Mouse (Mus musculus): Measurements from ENCODE around the gene Iqsec3. TPM values are rescaled to one million over a fixed set of nuclear protein-coding genes. Genes with fewer than 3 reads are reported as not detected.
A peak's percentile ranks its signal among the peaks of the same experiment; 100 is the strongest.
"Not testable (repeated sequence)": the region's sequence is repeated elsewhere in the genome, so short reads cannot be mapped to it uniquely, and the experiment has no call there.

The Iqsec3 gene
- total RNA-seq, 2 experiments from 2014 or later, result not detected

DNA sequence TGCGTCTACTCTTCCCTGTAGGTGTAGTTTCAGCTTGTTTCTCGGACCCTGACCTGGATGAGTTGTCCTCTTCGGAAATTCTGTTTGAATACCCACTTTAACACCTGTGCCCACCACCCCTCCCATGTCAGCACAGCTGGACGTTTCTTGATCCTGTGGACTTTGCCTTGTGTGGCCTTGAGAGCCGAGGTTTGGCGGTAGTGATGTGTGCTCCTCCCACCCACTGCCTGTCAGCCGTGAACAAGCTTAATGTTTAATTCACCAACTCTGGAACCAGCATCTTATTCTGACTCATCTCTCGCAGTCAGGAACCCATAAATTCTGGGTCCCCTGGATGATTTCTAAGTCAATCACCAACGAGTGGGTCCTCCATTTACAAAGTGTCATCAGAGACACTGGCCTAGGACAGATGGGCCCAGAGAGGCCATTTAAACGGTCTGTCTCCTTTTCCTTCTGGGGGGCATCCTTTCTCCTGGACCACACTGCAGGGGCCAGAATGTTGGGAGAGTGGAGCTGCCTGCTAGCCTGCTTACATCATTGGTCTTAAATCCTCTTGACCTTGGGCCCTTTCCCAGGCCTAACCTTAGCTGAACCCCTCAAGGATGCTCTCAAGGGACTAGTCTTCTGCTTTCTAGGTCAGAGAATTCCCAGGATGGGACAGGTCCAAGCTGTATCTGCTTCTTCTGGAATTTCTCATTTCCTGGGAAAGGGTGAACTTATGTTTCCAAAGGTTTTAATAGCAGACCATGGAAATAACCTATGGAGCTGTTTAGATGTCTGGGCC, 102.1 kb downstream of the Iqsec3 start:
- ATAC-seq (replicated peaks; ENCODE audit: low FRiP score, poor library complexity, severe bottlenecking), result no peak

DNA sequence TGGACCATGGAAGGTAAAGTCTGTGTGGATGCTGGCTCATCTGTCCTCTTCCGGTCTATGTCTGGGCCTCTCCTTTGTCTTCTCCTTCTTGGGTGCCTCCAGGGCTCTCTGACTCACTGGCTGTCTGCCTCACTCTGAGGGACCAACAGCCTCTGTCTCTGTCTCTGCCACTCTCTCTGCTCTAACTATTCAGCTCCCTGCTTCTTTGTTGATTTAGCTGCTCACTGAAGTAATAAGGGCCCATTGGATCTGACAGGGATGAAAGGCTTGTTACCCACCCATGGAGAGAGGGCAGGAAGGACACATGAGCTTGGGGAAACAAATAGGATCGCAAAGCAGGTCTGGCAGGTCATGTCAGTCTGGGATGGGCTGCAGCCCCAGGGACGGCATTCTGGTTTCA, 106.4 kb downstream of the Iqsec3 start:
- ATAC-seq (replicated peaks; ENCODE audit: low FRiP score, poor library complexity, severe bottlenecking), result no peak

DNA sequence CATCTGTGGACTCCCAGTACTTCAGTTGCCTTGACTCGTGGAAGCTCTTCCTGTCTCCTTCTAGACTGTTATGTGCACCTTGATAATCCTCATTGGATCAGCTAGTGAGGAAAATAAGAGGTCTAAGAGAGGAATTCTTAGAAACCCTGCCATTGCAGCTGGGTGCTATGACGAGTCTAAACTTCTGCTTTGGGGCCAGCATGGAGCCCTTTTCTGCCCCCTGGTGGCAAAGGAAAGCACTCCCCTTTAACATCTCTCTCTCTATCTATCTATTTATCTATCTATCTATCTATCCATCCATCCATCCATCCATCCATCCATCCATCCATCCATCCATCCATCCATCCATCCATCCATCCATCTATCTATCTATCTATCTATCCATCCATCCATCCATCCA, 106.9 kb downstream of the Iqsec3 start:
- ATAC-seq (replicated peaks; ENCODE audit: low FRiP score, poor library complexity, severe bottlenecking), result not testable (repeated sequence)

DNA sequence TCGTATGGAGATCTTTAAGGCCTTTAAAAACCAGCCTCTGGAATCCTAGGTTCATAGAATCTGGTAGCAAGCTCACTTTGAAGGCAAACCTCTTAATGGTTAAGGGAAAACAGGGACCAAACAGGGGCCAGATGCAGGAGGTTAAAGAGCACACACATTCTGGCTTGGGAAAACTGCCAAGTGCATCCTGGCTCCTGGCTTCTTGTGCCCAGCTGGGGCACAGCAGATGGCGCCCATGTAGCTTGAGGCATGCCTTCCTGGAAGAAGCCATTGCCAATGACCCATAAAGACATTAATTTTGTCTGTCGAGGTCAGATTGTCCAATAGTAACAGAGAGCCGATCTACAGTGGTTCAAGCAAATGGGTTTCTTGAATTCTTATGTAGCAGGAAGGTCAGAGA, 109.5 kb downstream of the Iqsec3 start:
- no peak for ATAC-seq (replicated peaks; ENCODE audit: low FRiP score, poor library complexity, severe bottlenecking)

DNA sequence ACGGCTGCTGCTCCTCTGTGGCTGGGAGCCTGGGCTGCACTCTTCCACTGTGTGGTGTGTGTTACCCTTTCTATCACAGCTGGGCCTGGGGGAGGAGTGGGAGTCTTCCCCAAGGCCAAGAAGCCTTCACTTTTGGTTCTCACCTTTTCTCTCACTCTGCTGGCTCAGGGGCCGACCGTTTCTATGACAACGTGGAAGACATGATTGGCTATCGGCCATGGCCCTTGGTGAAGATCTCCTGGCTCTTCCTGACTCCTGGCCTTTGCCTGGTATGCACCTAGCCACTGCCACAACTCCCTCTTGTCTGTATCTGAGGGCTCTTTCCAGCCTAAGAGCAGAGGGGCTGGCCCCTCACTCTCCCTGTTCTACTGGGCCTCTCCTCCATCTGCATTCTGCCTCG, 110.4 kb downstream of the Iqsec3 start:
- no peak for ATAC-seq (replicated peaks; ENCODE audit: low FRiP score, poor library complexity, severe bottlenecking)

DNA sequence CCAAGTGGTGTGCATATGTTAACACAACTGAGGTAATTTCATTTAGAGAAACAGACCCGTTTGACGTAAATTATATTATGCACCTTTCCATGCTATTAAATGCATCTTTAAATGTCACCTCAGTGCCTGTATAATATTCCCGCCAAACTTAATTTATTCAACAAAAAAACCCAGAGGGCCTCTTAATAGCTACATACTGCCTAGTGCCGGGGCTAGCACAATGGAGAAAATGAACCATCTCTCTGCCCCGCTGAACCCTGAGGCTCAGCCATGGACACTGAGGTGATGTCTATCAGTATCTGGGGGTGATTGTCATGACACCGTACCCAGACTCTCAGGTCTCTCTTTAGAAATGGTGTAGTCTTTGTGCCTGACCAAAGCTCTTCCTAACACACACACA, 116.2 kb downstream of the Iqsec3 start:
- ATAC-seq (replicated peaks; ENCODE audit: low FRiP score, poor library complexity, severe bottlenecking), result no peak

DNA sequence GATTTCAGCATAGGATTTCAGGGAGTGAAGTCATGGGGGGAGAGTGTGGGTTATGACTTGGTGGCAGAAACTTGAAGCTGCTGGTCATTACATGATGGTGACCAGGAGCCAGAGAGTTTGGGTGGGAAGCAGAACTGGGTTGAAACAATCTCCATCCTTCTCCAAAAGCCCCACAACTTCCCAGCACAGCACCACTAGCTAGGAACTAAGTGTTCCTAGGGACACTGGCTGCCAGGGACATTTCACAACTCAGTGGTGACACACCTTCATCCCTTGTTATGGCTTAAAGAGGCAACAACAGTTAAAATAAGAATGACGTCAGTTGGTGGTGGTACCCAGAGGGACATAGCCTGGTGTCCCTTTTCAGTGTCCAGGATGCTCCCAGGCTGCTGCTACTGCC, 117.4 kb downstream of the Iqsec3 start:
- ATAC-seq (replicated peaks; ENCODE audit: low FRiP score, poor library complexity, severe bottlenecking), result no peak

DNA sequence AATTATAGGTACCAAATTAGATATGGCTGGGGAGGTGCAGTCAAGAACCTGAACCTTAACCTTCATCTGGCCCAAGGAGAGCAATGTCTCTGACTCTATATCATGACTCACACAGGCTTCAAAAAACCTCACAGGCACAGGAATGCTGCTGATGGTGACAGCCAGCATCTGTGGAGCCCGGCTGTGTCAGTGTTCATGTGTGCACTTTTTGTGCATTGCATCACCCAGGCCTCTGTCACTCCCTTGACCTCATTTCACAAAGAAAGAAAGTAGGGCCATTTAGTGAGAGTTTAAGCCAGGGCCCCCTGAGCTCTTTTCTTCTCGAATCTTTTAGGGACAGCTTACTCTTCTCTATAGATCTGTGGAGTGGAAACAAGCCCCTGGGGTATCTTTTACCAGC, 121.2 kb downstream of the Iqsec3 start:
- ATAC-seq (replicated peaks; ENCODE audit: low FRiP score, poor library complexity, severe bottlenecking), result no peak

DNA sequence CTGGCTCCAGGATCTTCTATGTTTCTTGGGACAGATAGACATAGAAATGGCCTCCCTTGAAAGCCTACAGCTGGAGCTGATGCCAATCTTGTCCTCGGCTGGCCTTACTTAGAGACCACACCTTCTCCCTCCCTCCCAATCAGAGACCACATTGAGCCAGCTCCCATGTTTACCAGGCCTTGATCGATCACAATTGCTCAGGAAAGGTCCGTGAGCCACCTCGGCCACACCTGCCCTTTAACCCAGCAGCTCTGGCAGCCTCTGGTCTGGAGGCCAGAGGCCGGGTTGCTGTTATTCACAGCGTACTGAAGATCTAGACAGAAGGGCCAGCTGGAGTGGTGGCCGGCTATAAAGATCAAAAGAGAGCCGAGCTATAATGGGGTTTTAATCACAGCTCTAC, 127.0 kb downstream of the Iqsec3 start:
- ATAC-seq (replicated peaks; ENCODE audit: low FRiP score, poor library complexity, severe bottlenecking), result no peak

DNA sequence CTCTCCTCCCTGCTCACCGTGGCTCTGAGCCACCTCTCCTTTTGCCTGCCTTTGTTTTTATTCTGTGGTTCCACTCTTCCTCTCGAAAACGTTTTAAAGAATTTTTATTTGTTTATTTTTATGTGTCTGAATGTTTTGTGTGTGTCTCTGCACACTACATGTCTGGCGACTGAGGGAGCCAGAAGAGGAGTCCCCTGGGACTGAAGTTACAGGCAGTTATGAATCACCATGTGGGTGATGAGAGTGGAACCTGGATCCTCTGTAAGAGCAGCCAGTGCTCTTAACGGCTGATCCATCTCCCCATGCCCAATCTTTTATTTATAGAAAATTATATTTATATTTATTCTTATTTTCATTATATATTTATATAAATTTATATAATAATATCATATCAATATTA, 129.1 kb downstream of the Iqsec3 start:
- no peak for ATAC-seq (replicated peaks; ENCODE audit: low FRiP score, poor library complexity, severe bottlenecking)

DNA sequence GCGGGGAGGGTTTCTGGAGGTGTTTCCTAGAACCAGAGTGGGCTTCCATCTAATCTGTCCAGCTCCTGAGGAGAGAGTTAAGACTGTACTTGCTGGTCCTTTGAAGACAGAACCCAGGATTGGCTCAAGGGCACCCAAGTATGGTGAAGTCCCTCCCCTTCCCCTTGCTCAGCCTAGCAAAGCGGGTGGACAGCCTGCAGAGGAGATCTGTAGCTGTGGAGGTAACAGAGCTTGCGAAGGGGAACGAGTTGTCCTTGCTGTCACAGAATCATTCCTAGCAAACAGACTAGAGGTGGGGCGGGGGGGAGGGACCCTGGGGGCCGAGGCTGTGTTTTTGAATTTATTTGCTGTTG, 129.7 kb downstream of the Iqsec3 start:
- ATAC-seq (replicated peaks; ENCODE audit: low FRiP score, poor library complexity, severe bottlenecking), result no peak

DNA sequence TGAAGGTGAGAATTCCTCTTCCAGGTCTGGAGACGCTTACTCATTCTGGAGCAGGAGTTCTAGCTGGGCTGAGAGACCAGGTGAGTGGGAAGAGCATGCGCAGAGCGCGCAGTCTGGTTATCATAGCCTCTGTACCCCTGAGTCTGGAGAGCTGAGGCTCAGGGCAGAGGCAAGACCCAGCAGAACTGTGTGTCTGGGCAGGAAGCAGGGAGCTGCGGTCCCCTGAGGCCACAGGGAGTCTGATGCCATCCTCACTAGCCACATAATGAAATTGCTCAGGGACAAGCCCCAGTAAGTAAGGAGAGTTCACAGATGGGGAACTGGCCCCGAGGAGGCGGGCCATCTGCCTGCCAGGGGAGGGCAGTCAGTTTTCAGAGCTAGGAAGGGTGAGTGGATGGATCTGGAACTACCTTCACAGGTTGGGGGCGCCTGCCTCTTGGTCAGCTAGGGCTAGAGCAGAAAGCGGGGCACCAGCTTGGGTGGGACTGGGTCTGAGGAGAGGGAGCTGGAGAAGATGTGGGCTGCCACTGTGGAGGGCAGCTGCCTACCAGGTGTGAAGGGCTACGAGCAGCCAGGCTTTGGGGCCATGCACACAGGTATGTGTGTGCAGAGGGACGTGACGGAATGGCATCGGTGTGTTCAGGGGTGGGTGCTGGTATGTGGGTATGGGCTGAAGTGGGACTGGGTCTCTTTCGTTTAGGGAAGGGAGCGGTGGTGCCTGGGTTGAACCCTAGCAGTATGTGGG, 130.3 kb downstream of the Iqsec3 start, which contains the start of gene Slc6a12:
TSS of gene Slc6a12 (plus strand) at position 51 of the 745 bp plus-strand sequence.
- ATAC-seq (replicated peaks; ENCODE audit: low FRiP score, poor library complexity, severe bottlenecking), result no peak

DNA sequence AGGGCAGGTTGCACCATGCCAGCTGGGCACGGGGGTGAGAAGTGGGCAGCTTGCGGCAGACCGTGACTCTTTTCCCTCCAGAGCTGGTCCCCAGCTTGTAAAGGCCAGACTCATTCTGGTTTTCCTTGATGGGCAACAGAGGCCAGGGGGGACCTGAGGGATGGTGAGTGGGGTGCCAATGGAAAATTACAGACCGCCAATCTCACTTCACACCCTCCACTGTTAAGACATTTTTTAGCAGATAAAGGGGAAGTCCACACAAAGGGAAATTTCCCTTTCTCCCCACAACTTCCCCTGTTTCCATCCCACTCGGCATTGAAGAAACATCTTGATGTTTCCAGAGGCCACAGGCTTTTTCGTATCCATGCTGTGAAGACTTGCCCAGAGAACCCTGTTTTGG, 131.8 kb downstream of the Iqsec3 start:
- no peak for ATAC-seq (replicated peaks; ENCODE audit: low FRiP score, poor library complexity, severe bottlenecking)

DNA sequence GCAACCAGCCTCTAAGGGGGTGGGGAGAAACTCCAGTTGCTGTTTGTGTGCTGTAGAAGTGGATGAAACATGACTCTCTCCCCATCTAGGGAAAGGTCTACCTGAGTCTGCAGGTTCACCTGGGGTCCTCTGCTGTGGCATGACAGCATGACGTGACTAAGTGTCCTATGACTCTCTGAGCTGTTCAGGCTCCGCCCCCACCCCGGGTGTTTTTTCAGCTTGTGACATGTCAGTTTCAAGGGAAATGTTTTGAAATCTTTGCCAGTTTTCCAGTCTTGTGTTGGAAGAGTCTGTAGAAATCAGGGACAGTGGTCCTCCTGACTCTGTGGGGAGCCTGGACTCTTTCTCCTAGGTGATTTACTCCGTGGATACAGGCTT, 135.0 kb downstream of the Iqsec3 start:
- peak; percentile 8; the same call in 1 of the 2 replicates for ATAC-seq (replicated peaks; ENCODE audit: low FRiP score, poor library complexity, severe bottlenecking)

DNA sequence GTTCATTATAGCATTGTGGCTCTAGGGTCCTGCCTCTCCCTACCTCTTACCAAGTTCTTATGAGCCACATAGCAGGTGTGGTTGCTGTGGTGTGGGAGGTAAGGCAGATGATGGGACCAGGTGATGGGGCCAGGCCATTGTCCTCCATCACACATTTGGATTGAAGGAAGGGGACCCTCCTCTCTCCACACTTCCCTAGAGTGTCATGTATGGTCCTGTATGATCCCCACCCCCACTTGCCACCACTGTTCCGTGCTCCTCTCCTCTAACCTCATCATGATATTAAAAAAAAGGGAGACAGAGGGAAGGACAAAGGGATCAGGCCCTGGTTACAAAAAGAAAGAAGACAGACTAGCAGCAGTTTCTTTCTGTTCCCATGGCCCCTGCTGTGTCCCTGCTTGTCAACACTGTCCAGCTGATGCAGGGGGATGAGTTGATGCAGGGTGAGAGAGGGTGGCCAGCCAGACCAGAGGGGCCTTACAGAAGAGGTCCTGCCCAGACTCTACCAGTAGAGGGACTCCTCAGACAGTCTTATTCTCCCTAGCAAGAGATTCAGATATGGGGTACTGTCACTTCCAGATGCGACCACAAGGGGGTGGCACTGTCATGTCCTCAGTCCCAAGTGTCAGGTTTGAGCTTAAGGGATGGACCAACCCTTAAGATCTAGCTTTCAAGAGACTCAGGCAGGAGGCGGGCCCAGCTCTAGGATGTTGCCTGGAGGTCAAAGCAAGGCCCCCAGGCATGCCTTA, 135.5 kb downstream of the Iqsec3 start:
- peak; percentile 74 for ATAC-seq (replicated peaks; ENCODE audit: low FRiP score, poor library complexity, severe bottlenecking)

DNA sequence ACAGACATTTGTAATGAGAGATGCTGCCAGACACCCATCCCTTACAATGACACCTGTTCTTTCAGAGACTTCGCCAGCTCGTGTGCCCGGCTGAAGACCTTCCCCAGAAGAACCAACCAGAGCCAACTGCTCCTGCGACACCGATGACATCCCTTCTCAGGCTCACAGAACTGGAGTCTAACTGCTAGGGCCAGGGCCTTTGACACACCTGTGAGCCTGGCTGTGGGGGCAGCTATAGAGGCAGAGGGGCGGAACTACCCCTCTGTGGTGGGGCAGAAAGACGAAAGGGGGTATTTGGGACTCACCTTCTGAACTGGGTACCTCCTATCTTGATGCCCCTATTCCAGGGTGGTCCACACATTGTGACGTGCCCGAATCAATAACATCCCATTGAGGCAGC, 136.2 kb downstream of the Iqsec3 start:
- no peak for ATAC-seq (replicated peaks; ENCODE audit: low FRiP score, poor library complexity, severe bottlenecking)

DNA sequence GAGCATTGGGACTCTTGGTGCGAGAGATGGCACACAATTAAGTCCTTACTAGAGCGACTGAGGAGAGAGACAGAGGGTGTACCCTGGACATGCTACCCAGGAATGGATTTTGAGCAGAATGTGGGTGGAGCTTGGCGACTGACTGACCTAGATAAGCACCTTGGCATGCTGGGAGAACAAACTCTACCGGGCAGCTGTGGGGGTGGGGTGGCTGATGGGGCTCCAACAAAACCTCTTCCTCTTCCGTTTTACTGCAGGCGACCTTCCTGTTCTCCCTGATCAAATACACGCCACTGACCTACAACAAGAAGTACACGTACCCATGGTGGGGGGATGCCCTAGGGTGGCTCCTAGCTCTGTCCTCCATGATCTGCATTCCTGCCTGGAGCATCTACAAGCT, 136.9 kb downstream of the Iqsec3 start:
- ATAC-seq (replicated peaks; ENCODE audit: low FRiP score, poor library complexity, severe bottlenecking), result peak; percentile 86

DNA sequence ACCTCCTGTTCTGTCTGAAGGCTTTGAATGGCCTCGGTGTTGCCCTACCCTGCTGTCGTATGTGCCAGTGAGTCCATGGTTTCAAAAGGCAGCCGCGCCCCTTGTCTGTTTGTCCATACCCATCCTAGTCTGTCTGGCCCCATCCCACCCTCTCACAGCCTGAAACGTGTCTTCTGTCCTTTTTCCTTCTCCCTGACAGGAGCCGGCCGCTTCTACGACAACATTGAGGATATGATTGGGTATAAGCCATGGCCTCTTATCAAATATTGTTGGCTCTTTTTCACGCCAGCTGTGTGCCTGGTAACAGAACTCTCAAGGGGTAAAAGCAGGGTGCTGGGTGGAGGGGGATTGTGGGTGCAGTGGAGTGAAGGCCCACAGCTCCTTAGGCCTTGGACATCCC, 137.6 kb downstream of the Iqsec3 start:
- no peak for ATAC-seq (replicated peaks; ENCODE audit: low FRiP score, poor library complexity, severe bottlenecking)

DNA sequence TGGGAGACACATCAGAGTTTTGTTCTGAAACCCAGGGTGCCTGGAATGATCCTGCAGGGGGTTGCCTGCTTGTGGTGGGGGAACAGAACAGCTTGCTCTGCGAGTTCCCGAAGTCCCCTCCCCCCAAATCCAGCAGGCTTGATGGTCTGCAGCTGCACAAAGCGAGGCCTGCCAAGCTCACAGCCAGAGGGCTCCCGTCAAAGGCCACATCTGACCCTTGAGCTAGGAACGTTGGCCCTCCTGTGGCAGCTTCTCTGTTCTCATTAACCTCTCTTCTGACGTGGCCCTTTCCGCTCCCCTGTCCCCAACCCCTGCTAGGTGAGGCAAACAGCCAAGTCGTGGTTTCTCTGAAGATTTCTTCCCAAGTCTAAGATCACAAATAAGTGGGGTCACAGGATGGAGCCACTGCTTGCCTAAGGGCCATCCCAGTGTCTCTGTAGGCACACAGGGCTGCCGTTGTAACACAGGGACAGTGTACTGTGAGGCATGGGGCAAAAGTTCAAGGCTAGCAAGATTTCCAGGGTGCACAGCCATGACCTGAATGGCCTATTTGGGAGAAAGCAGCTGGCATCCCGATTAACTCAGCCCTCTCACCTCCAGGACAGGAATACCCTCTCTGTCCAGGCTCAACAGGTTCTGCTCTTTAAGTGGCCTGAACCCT, 143.5 kb downstream of the Iqsec3 start:
- no peak for ATAC-seq (replicated peaks; ENCODE audit: low FRiP score, poor library complexity, severe bottlenecking)

DNA sequence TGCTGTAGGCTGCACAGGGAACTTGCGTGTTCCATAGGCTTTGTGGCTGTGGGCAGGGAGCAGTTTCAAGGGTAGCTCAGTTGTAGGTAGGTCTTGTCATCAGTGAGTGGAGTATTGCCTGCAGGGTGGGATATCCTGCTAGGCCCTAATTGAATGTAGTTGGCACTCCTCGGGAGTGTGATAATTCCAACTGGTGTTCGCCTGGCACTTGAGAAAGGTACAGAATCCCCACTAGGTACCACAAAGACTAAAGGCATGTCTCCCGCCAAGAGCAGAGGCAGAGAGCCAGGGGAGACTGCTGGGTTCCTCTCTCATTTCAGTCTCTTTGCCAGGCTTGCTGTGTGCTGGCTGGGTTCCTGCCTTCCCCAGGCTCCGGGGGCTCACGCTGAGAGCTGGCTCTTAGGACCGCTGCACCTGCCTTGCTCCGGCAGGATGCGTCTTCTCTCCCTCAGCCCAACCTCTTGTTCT, 145.0 kb downstream of the Iqsec3 start:
- ATAC-seq (replicated peaks; ENCODE audit: low FRiP score, poor library complexity, severe bottlenecking), result no peak
